Mouse (Mus musculus) heart, postnatal 0 days (tissue): ENCODE data around the gene Cdk14.

Experiments used
- CTCF ChIP-seq: IDR thresholded peaks from 2 replicates; pipeline ENCODE4 v1.5.1; 2016; ENCODE audit warnings: antibody characterized with exemption, control low read depth, low read depth
- EP300 ChIP-seq: IDR thresholded peaks from 2 replicates; pipeline ENCODE4 v1.6.1; 2016; ENCODE audit warnings: antibody characterized with exemption, low read depth

GRCm38 (mm10) chr5:5392786-5393185 is 27.3 kb downstream of the Cdk14 start:
- TF ChIP-seq CTCF (no peak), EP300 (no peak)
